Mouse (Mus musculus): ENCODE results near the gene Fam166b.

Gene Fam166b

GRCm38 (mm10) chr4:43428180-43428861 lies 613 bp downstream of the Fam166b start:
- DNase-seq (ENCODE audit: low spot score): no peak

- DNase-seq (ENCODE audit: low spot score): no peak
These were observed 1.3 kb downstream of the Fam166b start for GRCm38 (mm10) chr4:43427501-43428179.

GRCm38 (mm10) chr4:43426487-43426886 lies 2.4 kb downstream of the Fam166b start:
- DNase-seq (ENCODE audit: low spot score): no peak

- DNase-seq (ENCODE audit: low spot score): no peak
These were observed 3.1 kb downstream of the Fam166b start for GRCm38 (mm10) chr4:43425648-43426380.

GRCm38 (mm10) chr4:43425197-43425596 lies 3.7 kb downstream of the Fam166b start:
- no peak for DNase-seq (ENCODE audit: low spot score)

- no peak for DNase-seq (ENCODE audit: low spot score)
These were observed 4.9 kb downstream of the Fam166b start for GRCm38 (mm10) chr4:43424072-43424471.

GRCm38 (mm10) chr4:43423267-43423934 lies 5.5 kb downstream of the Fam166b start:
- no peak for DNase-seq (ENCODE audit: low spot score)

GRCm38 (mm10) chr4:43421632-43422240 lies 7.2 kb downstream of the Fam166b start:
- DNase-seq (ENCODE audit: low spot score): no peak

GRCm38 (mm10) chr4:43420305-43420704 lies 8.6 kb downstream of the Fam166b start:
- peak; percentile 79 for DNase-seq (ENCODE audit: low spot score)

GRCm38 (mm10) chr4:43419801-43420281 lies 9.1 kb downstream of the Fam166b start:
- DNase-seq (ENCODE audit: low spot score): no peak

- DNase-seq (ENCODE audit: low spot score): no peak
These were observed 9.8 kb downstream of the Fam166b start for GRCm38 (mm10) chr4:43418973-43419656.

GRCm38 (mm10) chr4:43418450-43418849 lies 10.5 kb downstream of the Fam166b start:
- no peak for DNase-seq (ENCODE audit: low spot score)

- DNase-seq (ENCODE audit: low spot score): no peak
These were observed 11.5 kb downstream of the Fam166b start for GRCm38 (mm10) chr4:43417269-43418062.

GRCm38 (mm10) chr4:43416071-43416490 lies 12.9 kb downstream of the Fam166b start:
- no peak for DNase-seq (ENCODE audit: low spot score)

- no peak for DNase-seq (ENCODE audit: low spot score)
These were observed 13.5 kb downstream of the Fam166b start for GRCm38 (mm10) chr4:43415221-43416070.

- no peak for DNase-seq (ENCODE audit: low spot score)
These were observed 14.2 kb downstream of the Fam166b start for GRCm38 (mm10) chr4:43414761-43415160.

GRCm38 (mm10) chr4:43407071-43407920 lies 21.6 kb downstream of the Fam166b start:
- no peak for DNase-seq (ENCODE audit: low spot score)

- no peak for DNase-seq (ENCODE audit: low spot score)
These were observed 22.6 kb downstream of the Fam166b start for GRCm38 (mm10) chr4:43406162-43406971.
